Mouse (Mus musculus) heart, embryonic 10.5 days (tissue): ENCODE measurements at regions not wholly inside any gene's neighbourhood (a gene's known extent, or its start where the extent isn't known, plus 50 kb on each side); places are given as distances from the start of the nearest gene placed in this dataset.

Experiments
- DNase-seq: peaks from one replicate; pipeline ENCODE4 v3.0.0-alpha.2; 2017; ENCODE audit warnings: low spot score
- H3K27ac ChIP-seq: fragments of 300-500 bp; sonication (generic); 2 replicates; pipeline ENCODE4 v1.5.1; 2016; ENCODE audit warnings: mild to moderate bottlenecking
- H3K27me3 ChIP-seq: fragments of 300-500 bp; sonication (generic); 2 replicates; pipeline ENCODE4 v1.6.1; 2016; ENCODE audit warnings: mild to moderate bottlenecking; ENCODE audit not compliant: poor library complexity, insufficient read depth, severe bottlenecking
- H3K36me3 ChIP-seq: fragments of 300-500 bp; sonication (generic); 2 replicates; pipeline ENCODE4 v1.6.1; 2016; ENCODE audit warnings: mild to moderate bottlenecking, moderate library complexity
- H3K4me1 ChIP-seq: fragments of 300-500 bp; sonication (generic); 2 replicates; pipeline ENCODE4 v1.6.1; 2016; ENCODE audit warnings: mild to moderate bottlenecking
- H3K4me3 ChIP-seq: fragments of 300-500 bp; sonication (generic); 2 replicates; pipeline ENCODE4 v1.5.1; 2016; ENCODE audit warnings: mild to moderate bottlenecking, moderate library complexity
- H3K9me3 ChIP-seq: fragments of 300-500 bp; sonication (generic); 2 replicates; pipeline ENCODE4 v1.6.1; 2016; ENCODE audit warnings: mild to moderate bottlenecking, moderate library complexity
- WGBS: fragments of 180-500 bp; shearing (Covaris S2); methylation state at CpG from one replicate; pipeline ENCODE4 v1.1.7; 2016; 5-methylcytosine and 5-hydroxymethylcytosine counted together

- H3K36me3 ChIP-seq = no peaks in the 10 kb centered on the region
- no peak for DNase-seq
- no peak overlapping the region for H3K4me3 ChIP-seq
- no peaks in the 10 kb centered on the region for H3K27me3 ChIP-seq
- H3K4me1 ChIP-seq = peaks cover 14% of the 10 kb centered on the region
- H3K27ac ChIP-seq = no peak overlapping the region
- 43% methylated on average over 3 of the region's 3 CpGs for WGBS
- H3K9me3 ChIP-seq = peaks cover 5% of the 10 kb centered on the region; the same call in 1 of the 2 replicates
These were observed 183.2 kb downstream of the Clic5 start for GRCm38 (mm10) chr17:44371620-44372019.

- no peak for DNase-seq
These were observed 185.5 kb downstream of the Clic5 start for GRCm38 (mm10) chr17:44373744-44374456.

GRCm38 (mm10) chr17:44378391-44378790 is 190.0 kb downstream of the Clic5 start:
- no peak for DNase-seq

More at GRCm38 (mm10) chr17:44373744-44374456, 185.5 kb downstream of the Clic5 start:
- Histone ChIP-seq H3K27ac (no peak overlapping the region), H3K9me3 (peaks cover 5% of the 10 kb centered on the region; the same call in 1 of the 2 replicates), H3K4me3 (no peak overlapping the region), H3K27me3 (no peaks in the 10 kb centered on the region), H3K36me3 (no peaks in the 10 kb centered on the region), H3K4me1 (peaks cover 7% of the 10 kb centered on the region)
- WGBS = 75% methylated on average over 8 of the region's 8 CpGs

GRCm38 (mm10) chr17:44388916-44389315 is 200.5 kb downstream of the Clic5 start:
- no peaks in the 10 kb centered on the region for H3K36me3 ChIP-seq
- no peak for DNase-seq
- no peaks in the 10 kb centered on the region for H3K9me3 ChIP-seq
- no peak overlapping the region for H3K27ac ChIP-seq
- H3K27me3 ChIP-seq = no peaks in the 10 kb centered on the region
- 86% methylated on average over 2 of the region's 2 CpGs for WGBS
- no peak overlapping the region for H3K4me3 ChIP-seq
- no peaks in the 10 kb centered on the region for H3K4me1 ChIP-seq

More at GRCm38 (mm10) chr17:44378391-44378790, 190.0 kb downstream of the Clic5 start:
- 0 out of 2 replicates have a peak, but pooled peaks cover 8% of the 10 kb centered on the region for H3K4me1 ChIP-seq
- 77% methylated on average over 7 of the region's 7 CpGs for WGBS
- H3K27ac ChIP-seq = no peak overlapping the region
- no peak overlapping the region for H3K4me3 ChIP-seq
- H3K9me3 ChIP-seq = no peaks in the 10 kb centered on the region
- no peaks in the 10 kb centered on the region for H3K36me3 ChIP-seq
- H3K27me3 ChIP-seq = no peaks in the 10 kb centered on the region

GRCm38 (mm10) chr17:44397829-44398228 is 209.4 kb downstream of the Clic5 start:
- 80% methylated on average over 5 of the region's 5 CpGs for WGBS
- no peaks in the 10 kb centered on the region for H3K27me3 ChIP-seq
- no peaks in the 10 kb centered on the region for H3K36me3 ChIP-seq
- H3K9me3 ChIP-seq = no peaks in the 10 kb centered on the region
- no peak for DNase-seq
- H3K4me1 ChIP-seq = no peaks in the 10 kb centered on the region
- no peak overlapping the region for H3K27ac ChIP-seq
- H3K4me3 ChIP-seq = no peak overlapping the region

GRCm38 (mm10) chr17:44398231-44398630 is 209.8 kb downstream of the Clic5 start:
- no peak for DNase-seq
- no peaks in the 10 kb centered on the region for H3K4me1 ChIP-seq
- 75% methylated on average over 5 of the region's 5 CpGs for WGBS
- H3K27ac ChIP-seq = no peak overlapping the region
- H3K36me3 ChIP-seq = no peaks in the 10 kb centered on the region
- no peak overlapping the region for H3K4me3 ChIP-seq
- no peaks in the 10 kb centered on the region for H3K9me3 ChIP-seq
- no peaks in the 10 kb centered on the region for H3K27me3 ChIP-seq

GRCm38 (mm10) chr17:44404923-44405322 is 216.5 kb downstream of the Clic5 start:
- no peaks in the 10 kb centered on the region for H3K9me3 ChIP-seq
- no peak overlapping the region for H3K27ac ChIP-seq
- no peaks in the 10 kb centered on the region for H3K36me3 ChIP-seq
- WGBS = 78% methylated on average over 6 of the region's 6 CpGs
- DNase-seq = no peak
- no peaks in the 10 kb centered on the region for H3K27me3 ChIP-seq
- H3K4me1 ChIP-seq = no peaks in the 10 kb centered on the region
- H3K4me3 ChIP-seq = no peak overlapping the region

- Histone ChIP-seq H3K27ac (no peak overlapping the region), H3K4me1 (no peaks in the 10 kb centered on the region), H3K9me3 (peaks cover 4% of the 10 kb centered on the region; the same call in 1 of the 2 replicates), H3K36me3 (no peaks in the 10 kb centered on the region), H3K27me3 (no peaks in the 10 kb centered on the region), H3K4me3 (no peak overlapping the region)
- no peak for DNase-seq
- 81% methylated on average over 2 of the region's 2 CpGs for WGBS
These were observed 222.6 kb downstream of the Clic5 start for GRCm38 (mm10) chr17:44410961-44411360.

- H3K4me3 ChIP-seq = no peak overlapping the region
- 72% methylated on average over 11 of the region's 11 CpGs for WGBS
- peaks cover 4% of the 10 kb centered on the region; the same call in 1 of the 2 replicates for H3K9me3 ChIP-seq
- H3K27ac ChIP-seq = no peak overlapping the region
- no peak for DNase-seq
- no peaks in the 10 kb centered on the region for H3K27me3 ChIP-seq
- H3K4me1 ChIP-seq = no peaks in the 10 kb centered on the region
- H3K36me3 ChIP-seq = no peaks in the 10 kb centered on the region
These were observed 230.5 kb downstream of the Clic5 start for GRCm38 (mm10) chr17:44418676-44419404.

GRCm38 (mm10) chr17:44419405-44419729 is 231.0 kb downstream of the Clic5 start:
- DNase-seq = no peak
- Histone ChIP-seq H3K36me3 (no peaks in the 10 kb centered on the region), H3K27ac (no peak overlapping the region), H3K9me3 (peaks cover 4% of the 10 kb centered on the region; the same call in 1 of the 2 replicates), H3K4me1 (no peaks in the 10 kb centered on the region), H3K4me3 (no peak overlapping the region), H3K27me3 (no peaks in the 10 kb centered on the region)
- 88% methylated on average over 7 of the region's 7 CpGs for WGBS

- Histone ChIP-seq H3K27ac (no peak overlapping the region), H3K36me3 (no peaks in the 10 kb centered on the region), H3K27me3 (no peaks in the 10 kb centered on the region), H3K4me1 (no peaks in the 10 kb centered on the region), H3K9me3 (peaks cover 2% of the 10 kb centered on the region; the same call in 1 of the 2 replicates), H3K4me3 (no peak overlapping the region)
- DNase-seq = no peak
- WGBS = 78% methylated on average over 9 of the region's 9 CpGs
These were observed 232.0 kb downstream of the Clic5 start for GRCm38 (mm10) chr17:44420098-44421070.

- no peak overlapping the region for H3K27ac ChIP-seq
- H3K4me1 ChIP-seq = no peaks in the 10 kb centered on the region
- H3K36me3 ChIP-seq = no peaks in the 10 kb centered on the region
- H3K4me3 ChIP-seq = no peak overlapping the region
- H3K27me3 ChIP-seq = no peaks in the 10 kb centered on the region
- no peaks in the 10 kb centered on the region for H3K9me3 ChIP-seq
- no peak for DNase-seq
- 76% methylated on average over 2 of the region's 2 CpGs for WGBS
These were observed 233.8 kb downstream of the Clic5 start for GRCm38 (mm10) chr17:44422161-44422560.
